ENCODE assay signal across 19 mouse cellular contexts in genomic region chrX:38043014-38043413, GRCm38 (mm10). TPM values are rescaled to one million over a fixed set of nuclear protein-coding genes. Genes with fewer than 3 reads are reported as not detected.
"Had no signal": no experiment of that assay in that cellular context is flagged by ENCODE, and none has a peak within 500 bp of the region (broad histone marks: within the 10 kb centered on the region; RNA-seq: fewer than 3 reads in every experiment).

Btg1-ps2 (minus strand) TSS chrX:38043114.

RNA-seq across cellular contexts. Expression of gene Btg1-ps2, which starts in this region (rescaled TPM):
- polyA plus RNA-seq: cortical plate, adult 2 months; embryonic facial prominence, embryonic 10.5 days; embryonic facial prominence, embryonic 11.5 days; embryonic facial prominence, embryonic 12.5 days; embryonic facial prominence, embryonic 13.5 days; embryonic facial prominence, embryonic 14.5 days; embryonic facial prominence, embryonic 15.5 days; erythroblast, embryonic 14.5 days; forebrain, embryonic 10.5 days; forebrain, embryonic 11.5 days; forebrain, embryonic 12.5 days; forebrain, embryonic 13.5 days; forebrain, embryonic 14.5 days; forebrain, embryonic 15.5 days; forebrain, embryonic 16.5 days; forebrain, postnatal 0 days; frontal cortex, adult 2 months; gonadal fat pad, adult 2 months; heart, adult 2 months had no signal
